Mouse (Mus musculus) activated CD4-positive, CD25-positive, alpha-beta regulatory T cell, adult 4 months (primary cell): ENCODE data around the gene Ccdc194. TPM values are rescaled to one million over a fixed set of nuclear protein-coding genes. Genes with fewer than 3 reads are reported as not detected.
"Not testable (repeated sequence)": the region's sequence is repeated elsewhere in the genome, so short reads cannot be mapped to it uniquely, and the experiment has no call there.

Experiments
- ATAC-seq: one replicate; pipeline ENCODE4 v1.8.0; 2017
- polyA plus RNA-seq, 2 experiments: library from polyadenylated mRNA; unstranded; fragments of 100-300 nt; shearing (Covaris generic); gene quantifications; one replicate each; pipeline ENCODE4 v1.2.1; 2017

The Ccdc194 gene
- polyA plus RNA-seq, 2 experiments from 2014 or later = not detected

GRCm38 (mm10) chr8:71552770-71553169 is 27.3 kb upstream of the Ccdc194 start:
- no peak for ATAC-seq

DNA sequence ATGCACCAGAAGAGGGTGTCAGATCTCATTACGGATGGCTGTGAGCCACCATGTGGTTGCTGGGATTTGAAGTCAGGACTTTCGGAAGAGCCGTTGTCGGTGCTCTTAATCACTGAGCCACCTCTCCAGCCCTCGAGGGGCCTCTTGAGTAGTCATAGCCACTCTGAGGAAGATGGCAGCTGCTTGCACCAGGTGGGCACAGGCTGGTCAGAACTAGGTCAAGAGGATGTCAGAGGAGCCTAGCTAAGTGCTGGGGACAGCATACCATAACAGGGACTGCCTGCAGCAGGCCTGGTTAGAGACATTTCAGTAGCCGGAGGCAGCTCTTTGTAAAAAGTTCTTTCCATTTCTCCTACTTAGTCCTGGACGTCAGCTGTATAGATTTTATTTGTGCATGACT is 25.2 kb upstream of the Ccdc194 start:
- no peak for ATAC-seq

GRCm38 (mm10) chr8:71547590-71547989 is 22.1 kb upstream of the Ccdc194 start:
- no peak for ATAC-seq

- ATAC-seq = no peak
Measured at GRCm38 (mm10) chr8:71545053-71545452, 19.5 kb upstream of the Ccdc194 start.

GRCm38 (mm10) chr8:71543755-71544154 is 18.2 kb upstream of the Ccdc194 start:
- no peak for ATAC-seq

GRCm38 (mm10) chr8:71542632-71543343 is 17.3 kb upstream of the Ccdc194 start, which contains the start of gene Mvb12a:
Mvb12a (plus strand) TSS chr8:71542922.
- ATAC-seq = peak; percentile 98

- peak; percentile 99 for ATAC-seq
Measured at GRCm38 (mm10) chr8:71537028-71537867, 11.7 kb upstream of the Ccdc194 start, which contains the start of gene Bst2. Bst2 (minus strand) TSS chr8:71537456.

- ATAC-seq = no peak
Measured at GRCm38 (mm10) chr8:71535663-71536062, 10.2 kb upstream of the Ccdc194 start.

- ATAC-seq = no peak
Measured at GRCm38 (mm10) chr8:71534263-71534810, 8.8 kb upstream of the Ccdc194 start.

DNA sequence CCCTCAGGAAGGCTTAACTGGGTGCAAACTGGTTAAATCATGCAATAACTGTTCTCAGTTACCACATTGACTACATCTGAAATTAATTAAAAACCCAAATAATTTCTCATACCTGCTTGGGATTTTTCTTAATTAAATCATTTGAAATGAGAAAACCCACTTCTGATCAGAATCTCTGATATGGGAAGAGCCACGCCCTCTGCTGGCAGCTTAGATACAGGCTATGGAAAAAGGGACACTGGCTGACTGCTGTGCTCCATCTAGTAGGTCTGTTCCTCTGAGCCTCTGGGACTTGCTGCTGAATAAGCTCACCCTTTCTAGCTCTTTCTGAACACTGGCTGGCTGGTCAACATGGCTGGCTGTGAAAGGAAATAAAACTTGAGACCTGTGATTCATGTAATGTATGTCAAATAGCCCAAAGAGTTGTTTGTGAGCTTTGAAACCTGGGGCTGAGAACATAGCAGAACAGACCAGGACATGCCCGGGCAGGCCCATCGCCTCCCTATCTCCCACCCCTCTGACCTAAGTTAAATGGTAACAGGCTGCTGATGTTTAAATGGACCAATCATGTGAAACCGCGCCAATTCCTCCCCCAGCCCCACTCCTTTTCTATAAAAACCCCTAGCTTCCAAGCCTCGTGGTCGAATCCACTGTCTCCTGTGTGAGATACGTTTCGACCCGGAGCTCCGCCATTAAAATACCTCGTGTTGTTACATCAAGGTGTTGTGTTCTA is 5.4 kb upstream of the Ccdc194 start:
- not testable (repeated sequence) for ATAC-seq

GRCm38 (mm10) chr8:71528362-71529073 is 3.0 kb upstream of the Ccdc194 start:
- peak; percentile 99 for ATAC-seq

DNA sequence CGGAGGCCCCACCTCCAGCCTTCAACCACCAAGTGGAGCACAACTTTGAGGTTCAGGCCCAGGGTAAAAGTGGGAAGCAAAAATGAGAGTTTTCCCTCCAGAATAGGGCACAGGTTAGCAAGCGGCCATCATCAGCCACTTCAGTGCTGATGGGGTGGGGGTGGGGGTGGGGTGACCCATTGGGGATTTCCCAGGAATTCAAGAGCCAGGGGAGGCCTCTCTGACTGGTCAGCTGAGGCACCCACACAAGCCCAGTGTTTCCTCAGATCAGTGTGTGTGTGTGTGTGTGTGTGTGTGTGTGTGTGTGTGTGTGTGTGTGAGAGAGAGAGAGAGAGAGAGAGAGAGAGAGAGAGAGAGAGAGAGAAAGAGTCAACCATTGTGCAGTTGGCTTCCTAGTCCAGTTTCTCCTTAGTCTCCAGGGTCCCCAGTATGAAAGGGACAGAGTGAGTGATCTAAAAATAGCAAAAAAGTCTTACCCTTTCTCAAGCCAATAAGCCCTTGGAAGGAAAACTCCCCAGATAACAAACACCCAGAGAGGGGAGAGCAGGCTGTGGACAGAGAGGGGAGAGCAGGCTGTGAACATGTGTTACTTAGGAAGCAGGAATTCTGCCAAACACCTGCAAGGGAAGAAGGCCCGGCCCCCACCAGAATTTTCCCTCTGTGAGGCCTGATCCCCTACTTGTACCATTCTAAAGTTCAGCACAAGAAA is 1.8 kb upstream of the Ccdc194 start:
- no peak for ATAC-seq

GRCm38 (mm10) chr8:71526272-71526671 is 761 bp upstream of the Ccdc194 start:
- no peak for ATAC-seq

DNA sequence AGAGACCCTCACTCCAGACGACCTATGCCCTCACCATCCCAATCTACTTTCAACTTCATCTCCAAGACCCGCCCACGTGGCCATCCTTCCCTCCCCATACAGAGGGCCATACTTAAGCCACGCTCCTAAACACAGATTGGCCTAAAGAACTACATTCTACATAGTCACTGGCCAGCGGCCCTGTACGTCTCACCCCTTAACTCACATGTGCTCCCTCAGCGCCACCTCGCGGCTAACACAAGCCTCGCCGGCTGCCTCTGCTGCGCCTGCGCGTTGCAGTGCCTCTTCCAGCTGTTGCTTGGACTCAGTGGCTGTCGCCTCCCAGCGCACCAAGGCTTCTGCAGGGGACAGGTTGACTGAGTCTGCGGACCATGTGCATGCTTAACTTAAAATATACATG is 3.9 kb downstream of the Ccdc194 start:
- ATAC-seq = peak; percentile 78

DNA sequence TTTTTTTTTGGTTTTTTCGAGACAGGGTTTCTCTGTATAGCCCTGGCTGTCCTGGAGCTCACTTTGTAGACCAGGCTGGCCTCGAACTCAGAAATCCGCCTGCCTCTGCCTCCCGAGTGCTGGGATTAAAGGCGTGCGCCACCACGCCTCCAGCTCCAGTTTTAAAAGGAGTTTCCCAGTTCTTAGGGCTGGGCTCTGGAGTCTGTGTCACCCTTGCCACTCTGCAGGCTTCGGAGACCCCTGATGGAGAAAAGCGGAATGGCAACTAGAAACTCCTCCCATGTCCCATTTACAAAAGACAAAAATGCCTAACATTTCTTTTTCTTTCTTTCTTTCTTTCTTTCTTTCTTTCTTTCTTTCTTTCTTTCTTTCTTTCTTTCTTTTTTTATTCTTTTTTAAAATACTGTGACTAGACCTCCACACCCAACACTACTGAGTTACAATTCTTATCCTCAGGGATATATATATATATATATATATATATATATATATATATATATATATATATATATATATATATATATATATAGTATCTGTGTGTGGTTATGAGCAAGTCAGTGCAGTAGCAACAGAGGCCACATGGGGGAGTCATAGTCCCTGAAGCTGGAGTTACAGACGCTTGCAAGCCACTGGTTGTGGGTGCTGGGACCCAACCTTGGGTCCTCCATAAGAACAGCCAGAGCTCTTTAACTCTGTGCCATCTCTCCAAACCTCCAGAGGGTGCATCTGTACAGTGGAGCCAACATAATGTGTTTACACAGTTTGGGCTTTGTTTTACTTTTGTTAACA is 6.3 kb downstream of the Ccdc194 start:
- not testable (repeated sequence) for ATAC-seq

- ATAC-seq = no peak
Measured at GRCm38 (mm10) chr8:71516786-71517185, 8.7 kb downstream of the Ccdc194 start.

GRCm38 (mm10) chr8:71515043-71515442 is 10.5 kb downstream of the Ccdc194 start:
- no peak for ATAC-seq

DNA sequence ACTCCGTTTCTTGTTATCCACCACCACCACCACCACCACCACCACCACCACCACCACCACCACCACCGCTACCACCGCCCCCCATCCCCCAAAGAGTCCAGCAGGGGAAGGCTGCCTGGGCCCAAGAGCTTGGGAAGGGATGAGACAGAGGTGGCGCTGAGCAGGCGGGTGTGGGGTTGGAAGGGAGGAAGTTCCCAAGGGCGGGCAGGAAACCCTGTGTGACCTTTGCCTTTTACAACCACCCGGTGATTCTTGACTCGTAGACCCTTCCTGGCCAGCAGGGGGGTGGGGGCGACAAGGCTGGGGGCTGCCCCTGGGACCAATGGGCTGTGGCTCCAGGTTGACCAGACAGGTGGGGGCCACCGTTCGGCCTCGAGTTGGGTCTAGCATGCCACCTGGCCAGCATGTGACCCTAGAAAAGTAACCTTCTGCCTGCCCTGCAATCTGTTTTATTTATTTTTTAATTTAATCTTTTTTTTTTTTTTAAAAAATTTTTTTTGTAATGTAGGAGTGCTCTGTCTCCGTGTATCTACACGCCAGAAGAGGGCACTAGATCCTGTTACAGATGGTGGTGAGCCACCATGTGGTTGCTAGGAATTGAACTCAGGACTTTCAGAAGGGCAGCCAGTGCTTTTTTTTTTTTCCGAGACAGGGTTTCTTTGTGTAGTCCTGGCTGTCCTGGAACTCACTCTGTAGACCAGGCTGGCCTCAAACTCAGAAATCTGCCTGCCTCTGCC is 12.3 kb downstream of the Ccdc194 start:
- no peak for ATAC-seq

DNA sequence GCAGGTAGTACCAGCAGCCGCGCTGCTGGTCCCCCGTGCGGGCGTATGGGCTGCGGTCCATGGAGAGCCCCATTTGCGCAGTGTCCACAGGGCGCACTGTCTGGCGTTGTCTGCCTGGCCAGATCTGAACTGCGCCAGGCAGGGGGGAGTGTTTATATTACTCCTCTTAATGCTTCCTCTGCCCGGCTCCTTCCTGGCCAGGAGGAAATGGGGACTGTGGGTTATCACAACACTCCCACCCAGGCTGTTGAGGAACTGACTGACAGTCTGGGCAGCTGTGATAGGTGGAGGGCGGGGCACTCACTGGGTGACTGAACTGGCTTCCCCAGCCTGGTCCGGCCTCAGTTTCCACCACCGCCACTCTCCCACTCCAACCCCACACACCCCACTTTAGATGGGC is 13.9 kb downstream of the Ccdc194 start, which contains the start of gene Plvap:
Gene Plvap, minus strand, starts transcription at position 109 of the 400 bp plus-strand sequence.
- no peak for ATAC-seq

DNA sequence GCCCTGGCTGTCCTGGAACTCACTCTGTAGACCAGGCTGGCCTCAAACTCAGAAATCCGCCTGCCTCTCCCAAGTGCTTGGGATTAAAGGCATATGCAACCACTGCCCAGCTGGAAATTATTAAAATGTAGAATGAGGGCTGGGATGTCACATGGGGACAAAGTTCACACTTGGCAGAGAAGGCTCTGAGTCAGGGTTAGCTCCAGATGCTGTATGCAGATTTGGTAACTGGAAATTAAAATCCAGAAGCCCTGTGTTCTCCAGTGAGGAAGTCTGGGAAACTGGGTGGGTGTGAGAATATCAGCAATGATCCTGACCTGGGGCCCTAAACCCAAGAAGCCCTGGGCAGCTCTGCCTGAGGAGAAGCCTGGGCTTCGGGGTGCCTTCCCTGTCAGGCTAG is 16.2 kb downstream of the Ccdc194 start:
- no peak for ATAC-seq
